Mouse (Mus musculus) MEL (cell line): Measurements from ENCODE around the gene Cd5. TPM values are rescaled to one million over a fixed set of nuclear protein-coding genes. Genes with fewer than 3 reads are reported as not detected.
A peak's percentile ranks its signal among the peaks of the same experiment; 100 is the strongest.

Source experiments
- DNase-seq: peaks from one replicate; pipeline ENCODE4 v3.0.0; 2011; ENCODE audit warnings: low read depth, low spot score
- H3K27ac ChIP-seq: 2 replicates; pipeline ENCODE4 v1.5.1; 2012; ENCODE audit warnings: low read depth, mild to moderate bottlenecking, control low read depth, low read length, moderate library complexity; ENCODE audit not compliant: control insufficient read depth
- H3K27me3 ChIP-seq, 2 experiments: fragments of 150-350 bp in 1 of 2; sonication (generic) in 1 of 2; 2 replicates each; pipeline ENCODE4 v1.6.1; 2012; ENCODE audit warnings: low read length in 2 of 2, mild to moderate bottlenecking in 2 of 2, improper control_type of control experiment in 1 of 2, moderate library complexity in 1 of 2; ENCODE audit not compliant: insufficient read depth in 2 of 2, control insufficient read depth in 1 of 2
- H3K36me3 ChIP-seq, 2 experiments: 2 replicates each; pipeline ENCODE4 v1.6.1; 2012 to 2014; ENCODE audit warnings: low read length in 2 of 2, improper control_type of control experiment in 1 of 2, inconsistent platforms in 1 of 2, mild to moderate bottlenecking in 1 of 2; ENCODE audit not compliant: insufficient read depth in 2 of 2, control insufficient read depth in 1 of 2
- H3K4me1 ChIP-seq, 2 experiments: fragments of 150-350 bp in 1 of 2; sonication (generic) in 1 of 2; 2 replicates each; pipeline ENCODE4 v1.6.1; 2012; ENCODE audit warnings: low read length in 2 of 2, improper control_type of control experiment in 1 of 2, mild to moderate bottlenecking in 1 of 2; ENCODE audit not compliant: insufficient read depth in 2 of 2, control insufficient read depth in 1 of 2
- H3K4me3 ChIP-seq, 2 experiments: fragments of 150-350 bp in 1 of 2; sonication (generic) in 1 of 2; 2 replicates each; pipeline ENCODE4 v1.5.1; 2012; ENCODE audit warnings: low read depth in 2 of 2, low read length in 2 of 2, mild to moderate bottlenecking in 2 of 2, moderate library complexity in 2 of 2, control low read depth in 1 of 2, improper control_type of control experiment in 1 of 2; ENCODE audit not compliant: control insufficient read depth in 1 of 2, insufficient read depth in 1 of 2
- H3K79me2 ChIP-seq: 2 replicates; pipeline ENCODE4 v1.6.1; 2012; ENCODE audit warnings: mild to moderate bottlenecking, low read length, moderate library complexity; ENCODE audit not compliant: control insufficient read depth, poor library complexity, insufficient read depth
- H3K9ac ChIP-seq: 2 replicates; pipeline ENCODE4 v1.6.1; 2012; ENCODE audit warnings: low read depth, mild to moderate bottlenecking, control low read depth, low read length, moderate library complexity; ENCODE audit not compliant: control insufficient read depth, poor library complexity, severe bottlenecking
- H3K9me3 ChIP-seq: fragments of 150-350 bp; sonication (generic); replicated peaks from 2 replicates; pipeline ENCODE4 v1.6.1; 2012; ENCODE audit warnings: mild to moderate bottlenecking, low read length, improper control_type of control experiment, moderate library complexity; ENCODE audit not compliant: insufficient read depth
- CTCF ChIP-seq, 3 experiments: IDR thresholded peaks in 2 of 3; conservative IDR thresholded peaks in 1 of 3; 2 replicates each; pipeline ENCODE4 v1.5.1; 2011 to 2012; ENCODE audit warnings: low read length in 3 of 3, low read depth in 2 of 3, mild to moderate bottlenecking in 2 of 3, improper control_type of control experiment in 1 of 3, inconsistent platforms in 1 of 3, mixed read lengths in 1 of 3, moderate library complexity in 1 of 3; ENCODE audit not compliant: control insufficient read depth in 1 of 3, insufficient read depth in 1 of 3, poor library complexity in 1 of 3, severe bottlenecking in 1 of 3
- GATA1 ChIP-seq: IDR thresholded peaks from 2 replicates; pipeline ENCODE4 v1.6.1; 2011; ENCODE audit warnings: low read depth, low read length, improper control_type of control experiment
- KAT2A ChIP-seq: conservative IDR thresholded peaks from 2 replicates; pipeline ENCODE4 v1.6.1; 2012; ENCODE audit warnings: low read depth, low read length, improper control_type of control experiment, inconsistent platforms
- MEF2A ChIP-seq: IDR thresholded peaks from 2 replicates; pipeline ENCODE4 v1.6.1; 2014; ENCODE audit warnings: low read depth, mild to moderate bottlenecking, inconsistent platforms, low read length, improper control_type of control experiment; ENCODE audit not compliant: poor library complexity, insufficient replicate concordance, severe bottlenecking; ENCODE audit errors: extremely low read depth
- MXI1 ChIP-seq: IDR thresholded peaks from 2 replicates; pipeline ENCODE4 v1.6.1; 2011; ENCODE audit warnings: mild to moderate bottlenecking, low read depth, low read length, improper control_type of control experiment
- RAD21 ChIP-seq: IDR thresholded peaks from 2 replicates; pipeline ENCODE4 v1.6.1; 2011; ENCODE audit warnings: mild to moderate bottlenecking, low read depth, low read length, improper control_type of control experiment
- RCOR1 ChIP-seq: IDR thresholded peaks from 2 replicates; pipeline ENCODE4 v1.6.1; 2012; ENCODE audit warnings: low read depth, mild to moderate bottlenecking, inconsistent platforms, low read length, improper control_type of control experiment
- SMC3 ChIP-seq: IDR thresholded peaks from 2 replicates; pipeline ENCODE4 v1.6.1; 2011; ENCODE audit warnings: low read depth, low read length, improper control_type of control experiment
- TCF12 ChIP-seq: IDR thresholded peaks from 2 replicates; pipeline ENCODE4 v1.6.1; 2014; ENCODE audit warnings: low read depth, mild to moderate bottlenecking, inconsistent platforms, low read length, improper control_type of control experiment, moderate library complexity
- USF2 ChIP-seq, 2 experiments: IDR thresholded peaks; 2 replicates each; pipeline ENCODE4 v1.6.1; 2011 to 2012; ENCODE audit warnings: improper control_type of control experiment in 2 of 2, low read length in 2 of 2, borderline replicate concordance in 1 of 2, inconsistent platforms in 1 of 2, low read depth in 1 of 2, mild to moderate bottlenecking in 1 of 2; ENCODE audit not compliant: insufficient read depth in 1 of 2
- ZNF384 ChIP-seq: IDR thresholded peaks from 2 replicates; pipeline ENCODE4 v1.6.1; 2012; ENCODE audit warnings: low read depth, mild to moderate bottlenecking, inconsistent platforms, low read length, improper control_type of control experiment
- polyA plus RNA-seq, 2 experiments: library from polyadenylated mRNA; stranded (reverse) in 1 of 2; unstranded in 1 of 2; fragments of >175 nt in 1 of 2; fragments of >200 nt in 1 of 2; gene quantifications; 2 replicates each; pipeline versions ENCODE4 v1.2.1 to v1.2.4; 2012; ENCODE audit warnings: low replicate concordance in 2 of 2, low read depth in 1 of 2; ENCODE audit not compliant: insufficient read length in 2 of 2, insufficient read depth in 1 of 2, missing spikeins in 1 of 2
- total RNA-seq: library from RNA; depleted of rRNA; stranded (reverse); fragments of 300-350 nt; gene quantifications from 2 replicates; pipeline ENCODE4 v1.2.3, GENCODE M21; 2012

Gene Cd5
- total and polyA plus RNA-seq, 3 experiments, result not detected

GRCm38 (mm10) chr19:10685081-10685480 lies 53.7 kb downstream of the Cd5 start:
- DNase-seq, result no peak
- H3K27ac ChIP-seq, result no peak overlapping the region
- H3K9me3 ChIP-seq, result no peaks in the 10 kb centered on the region
- peaks cover 14% of the 10 kb centered on the region for H3K79me2 ChIP-seq
- H3K4me3 ChIP-seq, result no peak overlapping the region
- peaks cover 18 to 20% of the 10 kb centered on the region in 2 experiments for H3K27me3 ChIP-seq
- no peak overlapping the region for H3K9ac ChIP-seq
- peaks cover 0 to 11% of the 10 kb centered on the region in 2 experiments; a peak in 3 of 4 replicates for H3K4me1 ChIP-seq
- TF ChIP-seq CTCF (IDR thresholded peaks at IDR 0.05 in 2 of 3, conservative IDR thresholded peaks at IDR 0.05 in 1 of 3; ENCODE audit: control insufficient read depth in 1 of 3, insufficient read depth in 1 of 3, low read depth in 2 of 3, low read length in 3 of 3, poor library complexity in 1 of 3, severe bottlenecking in 1 of 3) (no peak), GATA1 (no peak)
- H3K36me3 ChIP-seq, result peaks cover 0 to 10% of the 10 kb centered on the region in 2 experiments; a peak in 2 of 4 replicates

- H3K4me3 ChIP-seq, result no peak overlapping the region
- H3K9me3 ChIP-seq, result no peaks in the 10 kb centered on the region
- H3K79me2 ChIP-seq, result no peaks in the 10 kb centered on the region
- H3K9ac ChIP-seq, result no peak overlapping the region
- H3K36me3 ChIP-seq, result peaks cover 0 to 9% of the 10 kb centered on the region in 2 experiments; a peak in 2 of 4 replicates
- TF ChIP-seq CTCF (IDR thresholded peaks at IDR 0.05 in 2 of 3, conservative IDR thresholded peaks at IDR 0.05 in 1 of 3; ENCODE audit: control insufficient read depth in 1 of 3, insufficient read depth in 1 of 3, low read depth in 2 of 3, low read length in 3 of 3, poor library complexity in 1 of 3, severe bottlenecking in 1 of 3), result no peak; a peak in 1 of 6 replicates
- peak; percentile 4; the same call in 1 of the 2 replicates for TF ChIP-seq RAD21
- TF ChIP-seq KAT2A, result no peak
- no peak for TF ChIP-seq RCOR1
- no peak for TF ChIP-seq TCF12
- TF ChIP-seq SMC3, result 0 out of 2 replicates have a peak, but pooled peaks have one; percentile 5
- TF ChIP-seq, all 39 proteins: peak for 2
- Histone ChIP-seq H3K27me3 (peaks cover 18 to 20% of the 10 kb centered on the region in 2 experiments), H3K4me1 (peaks cover 0 to 10% of the 10 kb centered on the region in 2 experiments; a peak in 2 of 4 replicates), H3K27ac (no peak overlapping the region)
- peak; percentile 32 for DNase-seq
Measured at GRCm38 (mm10) chr19:10681571-10681970, 57.2 kb downstream of the Cd5 start.

- no peak for DNase-seq
- H3K36me3 ChIP-seq, result peaks cover 0 to 9% of the 10 kb centered on the region in 2 experiments; a peak in 2 of 4 replicates
- H3K79me2 ChIP-seq, result no peaks in the 10 kb centered on the region
- TF ChIP-seq MEF2A (no peak), KAT2A (no peak), MXI1 (no peak), USF2 (IDR thresholded peaks at IDR 0.05; ENCODE audit: borderline replicate concordance in 1 of 2, insufficient read depth in 1 of 2, low read depth in 1 of 2, low read length in 2 of 2) (no peak), ZNF384 (no peak)
- TF ChIP-seq, all 39 proteins: peak for 0
- Histone ChIP-seq H3K27me3 (peaks cover 10 to 16% of the 10 kb centered on the region in 2 experiments), H3K9ac (no peak overlapping the region), H3K4me1 (peaks cover 0 to 10% of the 10 kb centered on the region in 2 experiments; a peak in 2 of 4 replicates), H3K9me3 (no peaks in the 10 kb centered on the region), H3K27ac (no peak overlapping the region), H3K4me3 (no peak overlapping the region)
Measured at GRCm38 (mm10) chr19:10678772-10679067, 60.1 kb downstream of the Cd5 start.
